Mouse (Mus musculus) natural killer cell, adult 2 months (primary cell): ENCODE results near the gene Rhox2b.
"Not testable (repeated sequence)": the region's sequence is repeated elsewhere in the genome, so short reads cannot be mapped to it uniquely, and the experiment has no call there.

Source experiments
- DNase-seq, 2 experiments: peaks; one replicate each; pipeline ENCODE4 v3.0.0; 2022; ENCODE audit warnings: low spot score in 2 of 2

The Rhox2b gene

DNA sequence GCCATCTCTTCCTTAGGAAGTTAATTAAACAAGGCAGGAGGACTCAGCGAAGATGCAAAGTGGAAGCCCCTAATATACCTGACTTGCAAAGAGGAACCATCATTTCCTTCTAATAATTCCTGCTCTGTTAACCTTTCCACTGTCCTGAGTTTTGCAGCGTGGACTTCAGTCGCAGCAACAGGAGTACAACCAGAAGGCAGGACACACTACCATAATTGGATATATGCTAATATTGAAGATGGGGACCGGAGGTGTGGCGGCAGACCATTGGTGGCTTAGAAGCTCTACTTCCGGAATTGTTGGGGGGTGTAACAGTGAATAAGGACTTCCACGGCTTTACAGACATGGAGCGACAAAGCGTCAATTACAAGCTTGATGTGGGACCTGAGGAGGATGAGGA, at the start of gene Rhox2b:
Rhox2b (plus strand) TSS at position 301 of the 400 bp plus-strand sequence.
- DNase-seq: not testable (repeated sequence)

DNA sequence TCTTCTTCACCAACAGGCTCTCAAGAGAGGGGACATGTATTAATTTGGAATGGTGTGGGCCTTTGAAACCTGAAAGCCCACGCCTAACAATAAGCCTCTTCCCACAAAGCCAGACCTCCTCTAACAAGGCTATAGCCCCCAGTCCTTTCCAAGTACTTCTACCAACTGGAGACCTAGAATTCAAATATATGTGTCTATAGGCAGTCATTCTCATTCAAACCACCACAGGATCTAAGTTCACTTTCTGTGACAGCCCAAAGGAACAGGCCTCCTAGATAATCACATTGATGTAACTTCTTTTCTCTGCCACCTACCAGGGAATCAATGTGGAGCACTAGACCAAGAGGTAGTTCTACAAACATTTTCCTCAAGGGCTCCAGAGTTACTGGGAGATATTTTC, 32.1 kb upstream of the Rhox2b start, which contains the start of gene Rhox3a2:
Rhox3a2 (plus strand) TSS at position 301 of the 400 bp plus-strand sequence.
- DNase-seq: not testable (repeated sequence)

DNA sequence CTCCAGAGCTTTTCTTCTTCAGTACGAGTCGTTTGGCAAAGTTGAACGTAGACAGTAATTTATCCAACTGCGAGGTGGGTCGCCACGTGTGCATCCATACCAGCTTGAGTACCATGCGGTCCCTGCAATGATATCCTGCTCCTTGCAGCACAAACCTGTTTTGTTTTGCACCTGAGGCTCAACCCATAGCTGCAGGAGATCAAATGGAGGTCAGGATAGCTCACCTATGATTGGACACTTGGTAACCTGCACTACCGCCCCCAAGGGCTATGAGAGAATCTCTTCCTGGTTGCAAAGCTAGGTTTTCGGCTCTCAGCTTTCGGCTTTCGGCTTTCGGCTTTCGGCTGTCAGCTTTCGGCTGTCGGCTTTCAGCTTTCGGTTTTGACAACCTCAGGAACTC, 21.3 kb upstream of the Rhox2b start, which contains the start of gene Rhox4a2:
Rhox4a2 (plus strand) TSS at position 301 of the 400 bp plus-strand sequence.
- DNase-seq: not testable (repeated sequence)

DNA sequence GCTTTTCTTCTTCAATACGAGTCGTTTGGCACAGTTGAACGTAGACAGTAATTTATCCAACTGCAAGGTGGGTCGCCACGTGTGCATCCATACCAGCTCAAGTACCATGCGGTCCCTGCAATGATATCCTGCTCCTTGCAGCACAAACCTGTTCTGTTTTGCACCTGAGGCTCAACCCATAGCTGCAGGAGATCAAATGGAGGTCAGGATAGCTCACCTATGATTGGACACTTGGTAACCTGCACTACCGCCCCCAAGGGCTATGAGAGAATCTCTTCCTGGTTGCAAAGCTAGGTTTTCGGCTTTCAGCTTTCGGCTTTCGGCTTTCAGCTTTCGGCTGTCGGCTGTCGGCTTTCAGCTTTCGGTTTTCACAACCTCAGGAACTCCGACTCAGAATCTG, 20.3 kb downstream of the Rhox2b start, which contains the start of gene Rhox4b:
Rhox4b (plus strand) TSS at position 301 of the 400 bp plus-strand sequence.
- DNase-seq: not testable (repeated sequence)

DNA sequence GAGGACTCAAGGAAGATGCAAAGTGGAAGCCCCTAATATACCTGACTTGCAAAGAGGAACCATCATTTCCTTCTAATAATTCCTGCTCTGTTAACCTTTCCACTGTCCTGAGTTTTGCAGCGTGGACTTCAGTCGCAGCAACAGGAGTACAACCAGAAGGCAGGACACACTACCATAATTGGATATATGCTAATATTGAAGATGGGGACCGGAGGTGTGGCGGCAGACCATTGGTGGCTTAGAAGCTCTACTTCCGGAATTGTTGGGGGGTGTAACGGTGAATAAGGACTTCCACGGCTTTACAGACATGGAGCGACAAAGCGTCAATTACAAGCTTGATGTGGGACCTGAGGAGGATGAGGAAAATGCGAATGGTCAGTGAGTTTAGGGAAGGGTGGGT, 41.5 kb downstream of the Rhox2b start, which contains the start of gene Rhox2c:
Rhox2c (plus strand) TSS at position 301 of the 400 bp plus-strand sequence.
- not testable (repeated sequence) for DNase-seq

DNA sequence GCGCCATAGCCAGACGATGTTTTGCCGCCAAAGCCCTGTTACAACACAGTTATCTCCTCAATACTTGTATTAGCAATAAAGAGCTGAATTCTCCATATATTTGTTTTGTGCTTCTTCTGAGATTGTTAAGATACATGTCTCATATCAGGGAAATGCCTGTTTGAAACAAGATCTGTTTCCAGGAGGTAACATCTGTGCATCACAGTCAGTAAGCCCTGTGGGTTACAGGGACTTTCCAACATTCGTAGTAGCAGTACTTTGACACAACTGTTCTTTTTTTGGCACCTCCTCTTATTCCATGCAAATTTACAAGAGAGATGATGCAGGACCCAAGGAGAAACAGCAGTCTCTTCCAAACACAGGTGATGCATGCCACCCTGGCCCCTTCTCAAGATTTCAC, 46.4 kb downstream of the Rhox2b start, which contains the start of gene Rhox3c:
Rhox3c (plus strand) TSS at position 301 of the 400 bp plus-strand sequence.
- not testable (repeated sequence) for DNase-seq
